Mouse (Mus musculus) kidney, embryonic 15.5 days (tissue): Measurements from ENCODE around the gene Chn2. TPM values are rescaled to one million over a fixed set of nuclear protein-coding genes. Genes with fewer than 3 reads are reported as not detected.

Source experiments
- polyA plus RNA-seq: library from polyadenylated mRNA; unstranded; fragments of >200 nt; fragmentation: Nextera tagmentation; extraction: Ambion mirVana; gene quantifications from 2 replicates; pipeline ENCODE4 v1.2.1, GENCODE M21; 2015

Gene Chn2
- polyA plus RNA-seq, 1 experiment from 2014 or later, result 15.5 TPM

Other genes starting within 250 kb of the Chn2 start
- gene Tril, start 218.7 kb upstream of the Chn2 start, polyA plus RNA-seq, result 88.9 and 93.8 TPM in 2 replicates
- gene Cpvl, start 60.9 kb upstream of the Chn2 start, polyA plus RNA-seq, result 0.18 and 0.34 TPM in 2 replicates